ENCODE assay signal across 8 mouse cellular contexts in genomic region chr13:119487354-119487753, GRCm38 (mm10). TPM values are rescaled to one million over a fixed set of nuclear protein-coding genes. Genes with fewer than 3 reads are reported as not detected.
DNase-seq lines count a peak whose midpoint lies in the region; ATAC-seq lines count a peak whose summit lies in the region.

No protein-coding gene starts in this region.

- no peak for ATAC-seq in cerebellum, adult (ENCODE audit: insufficient number of reproducible peaks, low FRiP score, low TSS enrichment)
- no peak for ATAC-seq in limb, embryonic 11.5 days (ENCODE audit: insufficient number of reproducible peaks, low FRiP score, low TSS enrichment, low read depth)
- ATAC-seq in embryonic facial prominence, embryonic 12.5 days (ENCODE audit: insufficient number of reproducible peaks, insufficient read depth, low FRiP score, low TSS enrichment) = no peak
- no peak for ATAC-seq in midbrain, embryonic 15.5 days (replicated peaks)
- no peak for ATAC-seq in erythroid progenitor cell, adult 5-6 weeks (replicated peaks; ENCODE audit: low FRiP score, poor library complexity, severe bottlenecking)

- H3K27me3 ChIP-seq in limb, embryonic 11.5 days (ENCODE audit: control insufficient read depth, insufficient read depth, low read length) = no peaks in the 10 kb centered on the region
- no peaks in the 10 kb centered on the region for H3K27me3 ChIP-seq in limb, embryonic 10.5 days (ENCODE audit: low read depth, poor library complexity, severe bottlenecking)
- H3K27me3 ChIP-seq in embryonic facial prominence, embryonic 12.5 days = no peaks in the 10 kb centered on the region
- H3K27me3 ChIP-seq in midbrain, embryonic 15.5 days (replicated peaks) = no peaks in the 10 kb centered on the region

- H3K4me2 ChIP-seq in limb, embryonic 11.5 days (ENCODE audit: low read depth, severe bottlenecking) = 0 out of 2 replicates have a peak overlapping the region, but pooled peaks have one; percentile 8
- peak overlapping the region; percentile 28 for H3K4me2 ChIP-seq in embryonic facial prominence, embryonic 12.5 days (replicated peaks)
- peak overlapping the region; percentile 32 for H3K4me2 ChIP-seq in midbrain, embryonic 15.5 days

- no peak overlapping the region for H3K27ac ChIP-seq in limb, embryonic 11.5 days (replicated peaks; ENCODE audit: low read depth, low read length)
- no peak overlapping the region for H3K27ac ChIP-seq in limb, embryonic 10.5 days
- no peak overlapping the region for H3K27ac ChIP-seq in embryonic facial prominence, embryonic 12.5 days
- no peak overlapping the region for H3K27ac ChIP-seq in midbrain, embryonic 15.5 days

- WGBS in limb, embryonic 11.5 days = 69% methylated on average over 7 of the region's 7 CpGs
- WGBS in limb, embryonic 10.5 days = 69% methylated on average over 7 of the region's 7 CpGs
- WGBS in embryonic facial prominence, embryonic 12.5 days = 50% methylated on average over 7 of the region's 7 CpGs
- WGBS in midbrain, embryonic 15.5 days = 63% methylated on average over 7 of the region's 7 CpGs

- H3K9ac ChIP-seq in limb, embryonic 11.5 days (ENCODE audit: low read length) = no peak overlapping the region
- H3K9ac ChIP-seq in embryonic facial prominence, embryonic 12.5 days = no peak overlapping the region
- H3K9ac ChIP-seq in midbrain, embryonic 15.5 days = no peak overlapping the region

- no peaks in the 10 kb centered on the region for H3K4me1 ChIP-seq in limb, embryonic 11.5 days (ENCODE audit: control insufficient read depth, insufficient read depth, low read length)
- H3K4me1 ChIP-seq in limb, embryonic 10.5 days = no peaks in the 10 kb centered on the region
- H3K4me1 ChIP-seq in embryonic facial prominence, embryonic 12.5 days = no peaks in the 10 kb centered on the region
- no peaks in the 10 kb centered on the region for H3K4me1 ChIP-seq in midbrain, embryonic 15.5 days

- H3K4me3 ChIP-seq in limb, embryonic 11.5 days (ENCODE audit: low read depth, low read length) = no peak overlapping the region
- no peak overlapping the region for H3K4me3 ChIP-seq in limb, embryonic 10.5 days
- H3K4me3 ChIP-seq in embryonic facial prominence, embryonic 12.5 days = no peak overlapping the region; the same call in 1 of the 2 replicates
- H3K4me3 ChIP-seq in midbrain, embryonic 15.5 days = no peak overlapping the region

- H3K36me3 ChIP-seq in limb, embryonic 11.5 days (ENCODE audit: control insufficient read depth, insufficient read depth, low read length) = peaks cover 12% of the 10 kb centered on the region
- H3K36me3 ChIP-seq in limb, embryonic 10.5 days = peaks cover 47% of the 10 kb centered on the region
- H3K36me3 ChIP-seq in embryonic facial prominence, embryonic 12.5 days = peaks cover 23% of the 10 kb centered on the region
- peaks cover 19% of the 10 kb centered on the region; the same call in 1 of the 2 replicates for H3K36me3 ChIP-seq in midbrain, embryonic 15.5 days (replicated peaks)

- H3K9me3 ChIP-seq in limb, embryonic 11.5 days (ENCODE audit: control insufficient read depth, low read length) = peaks cover 10% of the 10 kb centered on the region
- peaks cover 13% of the 10 kb centered on the region for H3K9me3 ChIP-seq in limb, embryonic 10.5 days (replicated peaks)
- H3K9me3 ChIP-seq in embryonic facial prominence, embryonic 12.5 days = peaks cover 15% of the 10 kb centered on the region
- peaks cover 12% of the 10 kb centered on the region for H3K9me3 ChIP-seq in midbrain, embryonic 15.5 days

- DNase-seq in cerebellum, adult 11-12 months = peak; percentile 26
- no peak for DNase-seq in limb, embryonic 11.5 days (ENCODE audit: low spot score)
- DNase-seq in limb, embryonic 10.5 days (ENCODE audit: low spot score) = no peak
- no peak for DNase-seq in frontal cortex, postnatal 10 days (ENCODE audit: low spot score in 2 of 2)

RNA-seq across cellular contexts. Expression of gene Tmem267, which starts 0.5 kb away (rescaled TPM):
- polyA plus RNA-seq in limb, embryonic 11.5 days (2014; fragmentation: Nextera tagmentation; extraction: Ambion mirVana) = 0.92 and 1.3 TPM in 2 replicates
- polyA plus RNA-seq in limb, embryonic 10.5 days (2016; fragmentation: Nextera tagmentation; extraction: Ambion mirVana) = 0.93 and 1.2 TPM in 2 replicates
- 1.3 and 1.5 TPM in 2 replicates for polyA plus RNA-seq in embryonic facial prominence, embryonic 12.5 days (2016; fragmentation: Nextera tagmentation; extraction: Ambion mirVana)
- polyA plus RNA-seq in midbrain, embryonic 15.5 days (2015; fragmentation: Nextera tagmentation; extraction: Ambion mirVana) = 3.7 and 4.2 TPM in 2 replicates
- total RNA-seq in erythroid progenitor cell, adult 5-6 weeks (2015; ENCODE audit: low replicate concordance) = not detected in 2 replicates
- total RNA-seq in erythroid progenitor cell, adult 5-6 weeks (2017; ENCODE audit: low replicate concordance) = not detected in 2 replicates

RNA-seq across cellular contexts. Expression of gene 3110070M22Rik, which starts 0.8 kb away (rescaled TPM):
- polyA plus RNA-seq in limb, embryonic 11.5 days (2014; fragmentation: Nextera tagmentation; extraction: Ambion mirVana) = 0.84 and 1.4 TPM in 2 replicates
- 1.0 and 1.3 TPM in 2 replicates for polyA plus RNA-seq in limb, embryonic 10.5 days (2016; fragmentation: Nextera tagmentation; extraction: Ambion mirVana)
- polyA plus RNA-seq in embryonic facial prominence, embryonic 12.5 days (2016; fragmentation: Nextera tagmentation; extraction: Ambion mirVana) = 1.8 and 2.9 TPM in 2 replicates
- 1.4 and 2.0 TPM in 2 replicates for polyA plus RNA-seq in midbrain, embryonic 15.5 days (2015; fragmentation: Nextera tagmentation; extraction: Ambion mirVana)
- 6.7 TPM in 1 of 2 replicates, not detected in the other for total RNA-seq in erythroid progenitor cell, adult 5-6 weeks (2015; ENCODE audit: low replicate concordance)
- not detected in 2 replicates for total RNA-seq in erythroid progenitor cell, adult 5-6 weeks (2017; ENCODE audit: low replicate concordance)

RNA-seq across cellular contexts. Expression of gene 4833420G17Rik, which starts 24.8 kb away (rescaled TPM):
- polyA plus RNA-seq in limb, embryonic 11.5 days (2014; fragmentation: Nextera tagmentation; extraction: Ambion mirVana) = 89.0 and 92.8 TPM in 2 replicates
- polyA plus RNA-seq in limb, embryonic 10.5 days (2016; fragmentation: Nextera tagmentation; extraction: Ambion mirVana) = 75.5 and 83.3 TPM in 2 replicates
- 90.3 and 92.9 TPM in 2 replicates for polyA plus RNA-seq in embryonic facial prominence, embryonic 12.5 days (2016; fragmentation: Nextera tagmentation; extraction: Ambion mirVana)
- polyA plus RNA-seq in midbrain, embryonic 15.5 days (2015; fragmentation: Nextera tagmentation; extraction: Ambion mirVana) = 100.0 and 102 TPM in 2 replicates
- total RNA-seq in erythroid progenitor cell, adult 5-6 weeks (2015; ENCODE audit: low replicate concordance) = 47.6 and 73.4 TPM in 2 replicates
- total RNA-seq in erythroid progenitor cell, adult 5-6 weeks (2017; ENCODE audit: low replicate concordance) = 47.1 and 70.9 TPM in 2 replicates

RNA-seq across cellular contexts. Expression of gene Paip1, which starts 59.0 kb away (rescaled TPM):
- 103 and 110 TPM in 2 replicates for polyA plus RNA-seq in limb, embryonic 11.5 days (2014; fragmentation: Nextera tagmentation; extraction: Ambion mirVana)
- 86.9 and 93.3 TPM in 2 replicates for polyA plus RNA-seq in limb, embryonic 10.5 days (2016; fragmentation: Nextera tagmentation; extraction: Ambion mirVana)
- 104 and 105 TPM in 2 replicates for polyA plus RNA-seq in embryonic facial prominence, embryonic 12.5 days (2016; fragmentation: Nextera tagmentation; extraction: Ambion mirVana)
- polyA plus RNA-seq in midbrain, embryonic 15.5 days (2015; fragmentation: Nextera tagmentation; extraction: Ambion mirVana) = 142 and 157 TPM in 2 replicates
- total RNA-seq in erythroid progenitor cell, adult 5-6 weeks (2015; ENCODE audit: low replicate concordance) = 8.4 and 25.2 TPM in 2 replicates
- 16.1 and 22.8 TPM in 2 replicates for total RNA-seq in erythroid progenitor cell, adult 5-6 weeks (2017; ENCODE audit: low replicate concordance)
